Mouse (Mus musculus) embryonic fibroblast, embryonic 13.5 days (primary cell): Measurements from ENCODE around the gene Mettl7a2.

Experiments
- CTCF ChIP-seq: IDR thresholded peaks from 2 replicates; pipeline ENCODE4 v1.5.1; 2011; ENCODE audit warnings: mild to moderate bottlenecking, control low read depth, low read length, moderate library complexity, borderline replicate concordance; ENCODE audit not compliant: insufficient read depth
- POLR2A ChIP-seq: IDR thresholded peaks from 2 replicates; pipeline ENCODE4 v1.6.1; 2011; ENCODE audit warnings: low read depth, mild to moderate bottlenecking, control low read depth, low read length, moderate library complexity

GRCm38 (mm10) chr15:100388224-100388835 is 35.3 kb downstream of the Mettl7a2 start:
- TF ChIP-seq CTCF = no peak
- TF ChIP-seq POLR2A = no peak
